Mouse (Mus musculus) forebrain, embryonic 16.5 days (tissue): ENCODE data around the gene Plgrkt. TPM values are rescaled to one million over a fixed set of nuclear protein-coding genes. Genes with fewer than 3 reads are reported as not detected.

Experiments
- ATAC-seq: fragments of 200-750 bp; cut with Nextera tagmentation; 2 replicates; pipeline ENCODE4 v1.8.0; 2017; ENCODE audit warnings: mild to moderate bottlenecking, moderate library complexity
- H3K27ac ChIP-seq: fragments of 300-500 bp; sonication (generic); 2 replicates; pipeline ENCODE4 v1.5.1; 2014; ENCODE audit warnings: low read length, control low read depth
- H3K27me3 ChIP-seq: fragments of 300-500 bp; sonication (generic); replicated peaks from 2 replicates; pipeline ENCODE4 v1.6.1; 2014; ENCODE audit warnings: low read length; ENCODE audit not compliant: control insufficient read depth, insufficient read depth
- H3K36me3 ChIP-seq: fragments of 300-500 bp; sonication (generic); 2 replicates; pipeline ENCODE4 v1.6.1; 2014; ENCODE audit not compliant: control insufficient read depth, insufficient read depth
- H3K4me1 ChIP-seq: fragments of 300-500 bp; sonication (generic); replicated peaks from 2 replicates; pipeline ENCODE4 v1.6.1; 2014; ENCODE audit warnings: low read length; ENCODE audit not compliant: control insufficient read depth, insufficient read depth
- H3K4me2 ChIP-seq: fragments of 300-500 bp; sonication (generic); 2 replicates; pipeline ENCODE4 v1.6.1; 2014; ENCODE audit warnings: mild to moderate bottlenecking, low read length, control low read depth
- H3K4me3 ChIP-seq: fragments of 300-500 bp; sonication (generic); replicated peaks from 2 replicates; pipeline ENCODE4 v1.5.1; 2014; ENCODE audit warnings: mild to moderate bottlenecking, low read length, control low read depth
- H3K9ac ChIP-seq: fragments of 300-500 bp; sonication (generic); replicated peaks from 2 replicates; pipeline ENCODE4 v1.6.1; 2014; ENCODE audit warnings: low read depth, low read length, control low read depth
- H3K9me3 ChIP-seq: fragments of 300-500 bp; sonication (generic); 2 replicates; pipeline ENCODE4 v1.6.1; 2016; ENCODE audit warnings: low read length; ENCODE audit not compliant: control insufficient read depth
- WGBS: fragments of 180-500 bp; shearing (Covaris S2); extraction: QIAGEN DNeasy Blood & Tissue Kit; methylation state at CpG from one replicate; pipeline ENCODE4 v1.1.7; 2014; 5-methylcytosine and 5-hydroxymethylcytosine counted together
- polyA plus RNA-seq: library from polyadenylated mRNA; unstranded; fragments of >200 nt; fragmentation: Nextera tagmentation; extraction: Ambion mirVana; gene quantifications from 2 replicates; pipeline ENCODE4 v1.2.1, GENCODE M21; 2015

Plgrkt gene
- polyA plus RNA-seq, 1 experiment from 2014 or later, result 101 TPM

- H3K27me3 ChIP-seq, result no peaks in the 10 kb centered on the region
- H3K4me2 ChIP-seq, result no peak overlapping the region
- ATAC-seq, result no peak
- no peaks in the 10 kb centered on the region for H3K4me1 ChIP-seq
- H3K36me3 ChIP-seq, result no peaks in the 10 kb centered on the region
- H3K9ac ChIP-seq, result no peak overlapping the region
- H3K27ac ChIP-seq, result no peak overlapping the region
- no peaks in the 10 kb centered on the region for H3K9me3 ChIP-seq
- no peak overlapping the region for H3K4me3 ChIP-seq
Observed at GRCm38 (mm10) chr19:29344868-29345267, 22.3 kb downstream of the Plgrkt start.

- H3K9me3 ChIP-seq, result no peaks in the 10 kb centered on the region
- no peak overlapping the region for H3K4me3 ChIP-seq
- no peak overlapping the region for H3K9ac ChIP-seq
- ATAC-seq, result no peak
- WGBS, result 88% methylated on average over 6 of the region's 6 CpGs
- no peak overlapping the region for H3K4me2 ChIP-seq
- no peaks in the 10 kb centered on the region for H3K27me3 ChIP-seq
- H3K27ac ChIP-seq, result no peak overlapping the region
- no peaks in the 10 kb centered on the region for H3K4me1 ChIP-seq
- no peaks in the 10 kb centered on the region for H3K36me3 ChIP-seq
Observed at GRCm38 (mm10) chr19:29342281-29342680, 24.9 kb downstream of the Plgrkt start.

GRCm38 (mm10) chr19:29341029-29341428 lies 26.2 kb downstream of the Plgrkt start:
- ATAC-seq, result no peak
- Histone ChIP-seq H3K4me2 (no peak overlapping the region), H3K4me3 (no peak overlapping the region), H3K36me3 (no peaks in the 10 kb centered on the region), H3K9ac (no peak overlapping the region), H3K9me3 (no peaks in the 10 kb centered on the region), H3K27ac (no peak overlapping the region), H3K4me1 (no peaks in the 10 kb centered on the region), H3K27me3 (no peaks in the 10 kb centered on the region)
- WGBS, result 79% methylated on average over 4 of the region's 4 CpGs

GRCm38 (mm10) chr19:29336624-29337023 lies 30.6 kb downstream of the Plgrkt start:
- Histone ChIP-seq H3K4me1 (peaks cover 10% of the 10 kb centered on the region; the same call in 1 of the 2 replicates), H3K4me3 (no peak overlapping the region), H3K27ac (no peak overlapping the region), H3K4me2 (no peak overlapping the region), H3K9ac (no peak overlapping the region), H3K36me3 (no peaks in the 10 kb centered on the region), H3K27me3 (no peaks in the 10 kb centered on the region), H3K9me3 (no peaks in the 10 kb centered on the region)
- no peak for ATAC-seq
- WGBS, result 92% methylated on average over 2 of the region's 2 CpGs

GRCm38 (mm10) chr19:29334068-29334745 lies 33.0 kb downstream of the Plgrkt start, which contains the start of gene Rln1:
Rln1 (minus strand) TSS chr19:29334670.
- no peaks in the 10 kb centered on the region for H3K9me3 ChIP-seq
- H3K4me3 ChIP-seq, result peak within 1 kb of the TSS; percentile 49
- peaks cover 10% of the 10 kb centered on the region; the same call in 1 of the 2 replicates for H3K4me1 ChIP-seq
- WGBS, result 2% methylated on average over 23 of the region's 23 CpGs
- no peaks in the 10 kb centered on the region for H3K36me3 ChIP-seq
- peak; percentile 89 for ATAC-seq
- peak within 1 kb of the TSS; percentile 65 for H3K9ac ChIP-seq
- H3K4me2 ChIP-seq, result peak within 1 kb of the TSS; percentile 75
- no peaks in the 10 kb centered on the region for H3K27me3 ChIP-seq
- H3K27ac ChIP-seq, result no peak within 1 kb of the TSS

GRCm38 (mm10) chr19:29326822-29327552 lies 40.2 kb downstream of the Plgrkt start:
- ATAC-seq, result no peak
- no peaks in the 10 kb centered on the region for H3K9me3 ChIP-seq
- H3K36me3 ChIP-seq, result no peaks in the 10 kb centered on the region
- H3K9ac ChIP-seq, result no peak overlapping the region
- H3K4me2 ChIP-seq, result no peak overlapping the region
- 69% methylated on average over 13 of the region's 13 CpGs for WGBS
- no peaks in the 10 kb centered on the region for H3K4me1 ChIP-seq
- H3K27ac ChIP-seq, result no peak overlapping the region
- no peak overlapping the region for H3K4me3 ChIP-seq
- no peaks in the 10 kb centered on the region for H3K27me3 ChIP-seq

- H3K27me3 ChIP-seq, result no peaks in the 10 kb centered on the region
- 64% methylated on average over 4 of the region's 4 CpGs for WGBS
- no peak overlapping the region for H3K27ac ChIP-seq
- no peaks in the 10 kb centered on the region for H3K4me1 ChIP-seq
- no peaks in the 10 kb centered on the region for H3K9me3 ChIP-seq
- no peaks in the 10 kb centered on the region for H3K36me3 ChIP-seq
- no peak overlapping the region for H3K4me3 ChIP-seq
- no peak for ATAC-seq
- H3K4me2 ChIP-seq, result no peak overlapping the region
- H3K9ac ChIP-seq, result no peak overlapping the region
Observed at GRCm38 (mm10) chr19:29326396-29326795, 40.8 kb downstream of the Plgrkt start.

- no peak for ATAC-seq
- no peak overlapping the region for H3K4me2 ChIP-seq
Observed at GRCm38 (mm10) chr19:29325852-29326180, 41.4 kb downstream of the Plgrkt start.

GRCm38 (mm10) chr19:29325053-29325851 lies 41.9 kb downstream of the Plgrkt start, which contains the start of gene Insl6:
Insl6 (minus strand) TSS chr19:29325356.
- WGBS, result 5% methylated on average over 29 of the region's 31 CpGs
- H3K27me3 ChIP-seq, result no peaks in the 10 kb centered on the region
- peak within 1 kb of the TSS; percentile 54 for H3K4me2 ChIP-seq
- H3K27ac ChIP-seq, result no peak within 1 kb of the TSS
- H3K9me3 ChIP-seq, result no peaks in the 10 kb centered on the region
- peak within 1 kb of the TSS; percentile 33 for H3K4me3 ChIP-seq
- ATAC-seq, result peak; percentile 90
- H3K9ac ChIP-seq, result no peak within 1 kb of the TSS
- no peaks in the 10 kb centered on the region for H3K4me1 ChIP-seq
- H3K36me3 ChIP-seq, result no peaks in the 10 kb centered on the region

More at GRCm38 (mm10) chr19:29325852-29326180, 41.4 kb downstream of the Plgrkt start:
- Histone ChIP-seq H3K27me3 (no peaks in the 10 kb centered on the region), H3K4me1 (no peaks in the 10 kb centered on the region), H3K27ac (no peak overlapping the region), H3K4me3 (no peak overlapping the region), H3K9ac (no peak overlapping the region), H3K36me3 (no peaks in the 10 kb centered on the region), H3K9me3 (no peaks in the 10 kb centered on the region)
- WGBS, result 65% methylated on average over 9 of the region's 9 CpGs
